Comparison of ENCODE assay signal across 19 mouse cellular contexts in genomic region chr10:58312887-58313286, GRCm38 (mm10). TPM values are rescaled to one million over a fixed set of nuclear protein-coding genes. Genes with fewer than 3 reads are reported as not detected.
DNase-seq lines count a peak whose midpoint lies in the region; TF ChIP-seq lines count a peak whose summit lies in the region.
"Had no signal": no experiment of that assay in that cellular context is flagged by ENCODE, and none has a peak within 500 bp of the region (broad histone marks: within the 10 kb centered on the region; RNA-seq: fewer than 3 reads in every experiment).

No protein-coding gene starts in this region.

- no peak for DNase-seq in layer of hippocampus, adult 2 months (ENCODE audit: low spot score in 2 of 2)
- DNase-seq in layer of hippocampus, postnatal 36 days, result no peak
- DNase-seq in 416B (ENCODE audit: low read depth) (peak; percentile 41), A20 (ENCODE audit: low read depth, low spot score) (peak; percentile 21), ZHBTc4 (ENCODE audit: low read depth, low spot score) (peak; percentile 37)
- DNase-seq in thymus, adult 2 months, result no peak
- DNase-seq in thymus, postnatal 25 days, result no peak
- DNase-seq: adrenal gland, postnatal 25 days; cerebellum, adult 18-20 months; kidney, postnatal 14 days; midbrain, embryonic 14.5 days; right cerebral cortex, adult 18-20 months had no signal

- peaks cover 9% of the 10 kb centered on the region; the same call in 1 of the 2 replicates for H3K36me3 ChIP-seq in thymus, adult 2 months (ENCODE audit: control insufficient read depth, insufficient read depth, low read length)

- no peak overlapping the region for H3K27ac ChIP-seq in layer of hippocampus, adult 2 months
- no peak overlapping the region for H3K27ac ChIP-seq in thymus, adult 2 months (ENCODE audit: control insufficient read depth, insufficient read depth, low read length)
- H3K27ac ChIP-seq: embryonic facial prominence, embryonic 10.5 days; forebrain, embryonic 15.5 days; heart, embryonic 13.5 days; hindbrain, embryonic 12.5 days; intestine, embryonic 15.5 days; lung, embryonic 15.5 days had no signal

- H3K27me3 ChIP-seq in thymus, adult 2 months (ENCODE audit: control insufficient read depth, insufficient read depth, low read length), result no peaks in the 10 kb centered on the region
- H3K27me3 ChIP-seq: forebrain, embryonic 15.5 days; heart, embryonic 13.5 days; hindbrain, embryonic 12.5 days; intestine, embryonic 15.5 days; lung, embryonic 15.5 days had no signal

- TF ChIP-seq POLR2A in thymus, adult 2 months (IDR thresholded peaks at IDR 0.05; ENCODE audit: control insufficient read depth, extremely low read depth, insufficient read depth, low read length, poor library complexity), result no peak

- H3K4me3 ChIP-seq in layer of hippocampus, adult 2 months, result no peak overlapping the region
- H3K4me3 ChIP-seq in thymus, adult 2 months (ENCODE audit: control insufficient read depth, insufficient read depth, low read length), result no peak overlapping the region
- H3K4me3 ChIP-seq: embryonic facial prominence, embryonic 10.5 days; erythroblast, embryonic 14.5 days; forebrain, embryonic 15.5 days; heart, embryonic 13.5 days; hindbrain, embryonic 12.5 days; intestine, embryonic 15.5 days; lung, embryonic 15.5 days had no signal

- 97% methylated on average over 5 of the region's 5 CpGs for WGBS in thymus, adult 2 months

- peak; percentile 43 for TF ChIP-seq CTCF in layer of hippocampus, adult 2 months (conservative IDR thresholded peaks at IDR 0.05)
- TF ChIP-seq CTCF in thymus, adult 2 months (IDR thresholded peaks at IDR 0.05; ENCODE audit: borderline replicate concordance, control insufficient read depth, extremely low read depth, insufficient read depth, low read length, poor library complexity), result no peak

- no peaks in the 10 kb centered on the region for H3K4me1 ChIP-seq in thymus, adult 2 months (replicated peaks; ENCODE audit: control insufficient read depth, insufficient read depth, low read length)
- H3K4me1 ChIP-seq: embryonic facial prominence, embryonic 10.5 days; forebrain, embryonic 15.5 days; heart, embryonic 13.5 days; hindbrain, embryonic 12.5 days; intestine, embryonic 15.5 days; lung, embryonic 15.5 days had no signal

RNA-seq across cellular contexts. Expression of gene Lims1, which starts 10.4 kb away (rescaled TPM):
- 10 to 100 TPM; 20.7 to 22.6 TPM for total RNA-seq in layer of hippocampus, adult 2 months (2021)
- total RNA-seq in layer of hippocampus, postnatal 36 days (2021), result 10 to 100 TPM; 23.3 to 24.4 TPM
- 30.1 and 38.8 TPM in 2 replicates for polyA plus RNA-seq in thymus, adult 2 months (2012; rRNA removed)

RNA-seq across cellular contexts. Expression of gene Gcc2, which starts 57.6 kb away (rescaled TPM):
- total RNA-seq in layer of hippocampus, adult 2 months (2021), result 10 to 100 TPM; 75.9 to 81.9 TPM
- 10 to 100 TPM; 74.7 to 78.0 TPM for total RNA-seq in layer of hippocampus, postnatal 36 days (2021)
- polyA plus RNA-seq in thymus, adult 2 months (2012; rRNA removed), result 10.3 and 11.7 TPM in 2 replicates

Comparison
In these comparisons a context has a peak if more than half of its experiments do, and no peak if none do; other contexts are left out.
1. DNase-seq: peak in 416B (single experiment), A20 (single experiment) and ZHBTc4 (single experiment); none in layer of hippocampus, adult 2 months (0 of 2), layer of hippocampus, postnatal 36 days (0 of 2), thymus, adult 2 months (single experiment) and thymus, postnatal 25 days (single experiment).